Mouse (Mus musculus) frontal cortex, postnatal 25 days (tissue): ENCODE data around the gene Hilpda.
A peak's percentile ranks its signal among the peaks of the same experiment; 100 is the strongest.

Experiments used
- DNase-seq, 2 experiments: peaks; one replicate each; pipeline ENCODE4 v3.0.0; 2022; ENCODE audit warnings: low spot score in 2 of 2

Hilpda gene

DNA sequence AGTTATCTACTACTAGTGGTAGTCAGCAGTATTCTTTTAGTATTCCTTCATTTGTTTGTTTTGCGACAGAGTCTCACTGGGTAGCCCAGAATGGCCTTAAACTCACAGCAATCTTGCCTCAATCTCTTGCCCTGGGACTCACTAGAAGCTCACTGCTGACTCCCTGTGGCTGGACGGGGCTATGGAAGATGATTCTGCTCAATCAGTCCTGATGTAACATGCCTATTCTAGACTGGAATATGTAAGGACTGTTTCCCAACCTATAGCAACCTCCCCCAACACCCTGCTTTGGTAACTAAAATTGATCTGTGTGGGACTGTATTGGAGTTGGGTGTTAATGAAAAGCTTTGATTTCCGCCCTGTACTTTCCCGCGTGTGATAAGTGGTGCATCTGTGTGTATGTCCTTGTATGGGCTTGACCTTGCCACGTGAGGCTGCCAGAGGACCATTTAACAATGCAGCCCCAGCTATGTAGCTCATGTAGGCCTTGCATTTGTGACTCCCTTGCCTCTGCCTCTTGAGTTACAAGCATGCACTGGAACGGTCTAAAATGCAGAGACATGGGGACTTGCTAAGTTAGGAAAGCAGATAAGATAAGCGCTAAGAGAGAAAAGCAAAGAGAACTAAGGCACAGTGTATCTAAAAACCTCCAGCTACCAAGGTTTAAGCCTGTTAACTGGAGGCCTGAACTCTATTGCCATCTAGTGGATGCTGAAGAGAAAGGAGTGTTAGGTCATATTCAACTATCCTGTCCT, 6.4 kb downstream of the Hilpda start:
- DNase-seq, result peak in 1 of 2 experiments; percentile 8

DNA sequence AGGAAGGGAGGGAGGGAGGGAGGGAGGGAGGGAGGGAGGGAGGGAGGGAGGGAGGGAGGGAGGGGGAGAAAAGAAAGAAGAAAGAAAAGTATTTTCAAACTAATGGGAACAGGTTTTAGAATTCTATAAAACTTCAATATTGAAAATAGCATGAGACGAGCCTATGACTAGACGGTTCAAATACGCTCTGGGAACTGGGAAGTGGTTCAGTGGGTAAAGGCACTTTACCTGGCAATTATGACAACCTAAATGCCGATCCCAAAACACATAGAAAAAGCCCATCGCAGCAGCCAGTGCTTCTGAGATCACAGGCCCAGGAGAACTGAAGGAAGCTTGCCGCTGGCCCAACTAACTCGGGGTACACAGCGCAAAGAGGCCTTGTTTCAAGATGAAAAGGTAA, 7.0 kb downstream of the Hilpda start, which contains the start of gene Fam71f2:
Fam71f2 (plus strand) TSS at position 301 of the 400 bp plus-strand sequence.
- DNase-seq, result no peak

DNA sequence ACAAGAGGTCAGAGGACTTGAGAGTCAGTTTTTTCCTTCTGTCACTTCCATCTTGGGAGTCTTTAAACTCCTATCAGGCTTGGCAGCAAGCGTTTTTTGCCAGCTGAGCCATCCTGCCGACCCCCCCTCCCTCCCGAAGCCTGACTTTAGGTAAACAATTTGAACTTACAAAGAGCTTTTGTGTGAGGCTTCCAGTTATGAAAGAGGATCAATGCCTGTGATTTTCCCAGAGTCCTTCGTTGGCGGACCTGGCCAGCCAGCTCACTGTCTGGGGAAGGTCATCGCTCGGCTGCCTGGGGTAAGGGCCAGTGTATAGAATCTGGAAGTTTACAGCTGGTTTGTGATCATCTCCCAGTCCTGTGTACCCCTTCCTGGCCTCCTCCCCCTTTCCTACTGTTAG, 8.4 kb downstream of the Hilpda start:
- no peak for DNase-seq

DNA sequence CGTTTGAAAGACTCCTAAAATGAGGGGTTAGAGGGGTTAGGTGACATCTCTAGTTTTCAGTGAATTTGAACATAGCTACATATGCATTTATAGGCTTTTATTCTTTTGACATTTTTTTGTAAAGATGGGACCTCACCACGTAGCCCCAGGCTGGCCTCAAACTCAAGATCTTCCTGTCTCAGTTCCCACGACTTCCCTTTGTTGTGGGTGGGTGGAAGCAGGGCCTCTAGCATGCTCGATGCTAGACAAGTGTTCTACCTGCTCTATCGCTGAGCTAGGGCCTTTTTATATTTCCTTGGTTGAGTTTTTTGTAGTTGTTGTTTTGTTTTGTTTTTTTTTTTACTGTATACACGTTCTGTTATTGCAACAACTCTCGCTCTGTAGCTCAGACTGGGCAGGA, 14.6 kb downstream of the Hilpda start:
- no peak for DNase-seq

DNA sequence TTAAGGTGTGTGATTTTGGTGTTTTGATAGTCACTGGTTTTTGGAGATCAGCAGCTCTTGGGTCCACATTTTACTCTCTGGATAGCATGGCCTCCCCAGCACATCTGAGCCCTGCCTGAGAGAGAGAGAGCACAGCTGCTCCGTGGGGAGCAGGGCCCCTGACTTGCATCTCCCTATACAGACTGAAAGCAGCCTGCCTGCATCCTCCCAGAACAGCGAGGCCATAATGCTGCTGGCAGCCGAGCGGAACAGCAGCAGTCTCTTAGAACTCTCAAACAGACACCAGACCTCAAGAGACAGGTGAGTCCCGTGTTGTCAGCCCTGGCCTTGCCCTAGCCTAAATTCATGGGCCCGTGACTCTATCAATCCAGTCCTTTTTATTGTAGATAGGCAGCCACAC, 15.2 kb downstream of the Hilpda start:
- DNase-seq, result no peak

DNA sequence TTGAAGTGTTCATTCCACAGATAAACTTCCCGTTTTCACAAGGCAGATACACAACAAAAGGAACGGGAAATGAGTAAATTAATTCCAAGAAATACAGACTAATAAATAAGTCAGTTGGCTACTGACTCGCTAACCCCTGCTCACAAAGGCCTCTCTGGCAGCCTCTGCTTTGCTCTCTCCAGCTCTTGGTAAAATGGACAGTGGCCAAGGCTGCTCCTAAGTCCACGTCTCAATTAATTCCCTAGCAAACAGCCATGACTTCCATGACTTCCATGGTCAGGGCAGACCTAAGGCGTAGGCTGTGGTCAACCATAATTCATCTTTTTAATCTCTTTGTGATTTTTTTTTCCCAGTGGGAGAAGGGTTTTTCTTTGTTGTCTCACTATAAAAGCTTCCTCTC, 15.7 kb downstream of the Hilpda start:
- DNase-seq, result no peak

DNA sequence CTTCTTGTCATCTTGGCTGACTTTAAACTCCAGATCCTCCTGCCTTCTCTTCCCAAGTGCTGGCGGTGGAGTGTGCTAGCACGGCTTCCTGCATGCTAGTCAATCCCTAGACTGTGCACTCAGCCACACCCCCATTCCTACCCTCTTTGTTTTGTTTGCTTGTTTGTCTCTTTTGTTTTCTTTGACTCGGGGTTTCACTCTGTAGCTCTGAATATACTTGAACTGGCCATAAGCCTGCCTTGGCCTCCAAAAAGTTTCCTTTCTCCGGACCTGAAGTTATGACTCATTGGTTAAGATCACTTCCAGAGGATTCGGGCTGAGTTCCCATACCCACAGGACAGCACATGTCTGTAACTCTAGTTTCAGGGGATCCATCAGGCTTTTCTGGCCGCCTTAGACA, 16.4 kb downstream of the Hilpda start:
- no peak for DNase-seq

DNA sequence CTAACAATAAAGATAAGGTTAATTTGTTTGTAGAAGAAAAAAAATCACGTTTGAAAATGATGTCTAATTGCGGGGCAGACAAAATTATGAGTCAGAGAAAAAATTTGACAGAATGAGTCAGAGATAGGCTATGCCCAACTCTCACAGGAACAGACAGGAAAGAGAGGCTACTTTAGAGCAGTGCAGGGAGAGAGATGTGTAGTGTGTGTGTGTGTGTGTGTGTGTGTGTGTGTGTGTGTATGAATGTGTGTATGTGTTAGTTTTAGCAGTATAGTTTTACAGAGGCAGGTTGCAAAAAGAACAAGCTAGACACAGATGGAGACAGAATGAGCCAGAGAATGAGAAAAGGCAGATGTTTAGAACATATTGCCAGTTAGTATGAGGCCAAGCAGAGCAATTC, 26.8 kb downstream of the Hilpda start:
- DNase-seq, result no peak

DNA sequence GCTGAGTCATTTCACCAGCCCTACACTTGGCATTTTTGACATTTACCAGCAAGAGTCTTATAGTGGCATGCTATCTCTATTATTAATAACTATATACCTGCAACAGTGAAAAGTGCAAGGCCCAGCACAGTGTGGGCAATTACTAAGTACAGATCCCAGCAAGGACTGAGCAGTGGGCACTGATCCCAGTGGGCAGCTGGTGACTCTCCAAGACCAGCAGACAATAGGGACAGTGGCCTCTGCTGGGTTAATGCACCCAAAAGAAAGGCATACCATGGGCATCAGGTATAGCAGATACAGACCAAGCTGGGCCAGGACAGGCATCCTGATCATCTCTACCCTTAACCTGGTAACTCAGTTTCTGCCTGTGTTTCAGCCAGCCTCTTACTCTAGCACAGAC, 31.0 kb downstream of the Hilpda start:
- no peak for DNase-seq

DNA sequence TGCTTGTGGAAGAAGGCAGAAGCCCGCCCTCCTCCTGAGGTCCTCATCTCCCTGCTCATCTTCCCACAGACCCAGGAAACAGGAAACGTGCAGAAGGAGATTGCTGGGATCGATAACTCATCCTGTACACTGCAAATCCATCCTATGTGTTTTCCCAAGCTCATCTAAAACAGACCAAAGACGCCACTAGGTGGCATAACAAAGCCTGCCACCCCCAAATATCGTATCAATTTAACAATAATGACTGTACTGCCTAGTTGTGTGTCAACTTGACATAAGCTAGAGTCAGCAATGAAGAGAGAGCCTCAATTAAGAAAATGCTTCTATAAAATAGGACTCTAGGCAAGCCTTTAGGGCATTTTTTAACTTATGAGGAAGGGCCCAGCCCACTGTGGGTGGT, 31.4 kb downstream of the Hilpda start:
- no peak for DNase-seq

DNA sequence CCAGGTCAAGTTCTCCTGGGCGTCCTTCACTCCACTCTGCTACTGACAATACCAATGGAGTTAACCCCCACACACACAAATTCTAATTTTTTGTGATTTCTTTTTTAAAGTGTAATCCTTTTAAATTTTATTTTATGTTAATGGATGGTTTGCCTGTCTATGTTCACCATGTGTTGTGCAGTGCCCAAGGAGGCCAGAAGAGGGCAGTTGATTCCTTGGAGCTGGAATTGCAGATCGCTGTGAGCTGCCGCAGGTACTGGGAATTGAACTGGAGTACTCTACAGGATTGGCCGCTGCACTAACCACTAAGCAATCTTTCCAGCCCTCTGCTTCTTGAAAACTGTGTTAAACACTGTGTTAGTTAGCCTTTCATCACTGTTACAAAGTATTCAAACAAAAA, 33.2 kb downstream of the Hilpda start:
- DNase-seq, result no peak

DNA sequence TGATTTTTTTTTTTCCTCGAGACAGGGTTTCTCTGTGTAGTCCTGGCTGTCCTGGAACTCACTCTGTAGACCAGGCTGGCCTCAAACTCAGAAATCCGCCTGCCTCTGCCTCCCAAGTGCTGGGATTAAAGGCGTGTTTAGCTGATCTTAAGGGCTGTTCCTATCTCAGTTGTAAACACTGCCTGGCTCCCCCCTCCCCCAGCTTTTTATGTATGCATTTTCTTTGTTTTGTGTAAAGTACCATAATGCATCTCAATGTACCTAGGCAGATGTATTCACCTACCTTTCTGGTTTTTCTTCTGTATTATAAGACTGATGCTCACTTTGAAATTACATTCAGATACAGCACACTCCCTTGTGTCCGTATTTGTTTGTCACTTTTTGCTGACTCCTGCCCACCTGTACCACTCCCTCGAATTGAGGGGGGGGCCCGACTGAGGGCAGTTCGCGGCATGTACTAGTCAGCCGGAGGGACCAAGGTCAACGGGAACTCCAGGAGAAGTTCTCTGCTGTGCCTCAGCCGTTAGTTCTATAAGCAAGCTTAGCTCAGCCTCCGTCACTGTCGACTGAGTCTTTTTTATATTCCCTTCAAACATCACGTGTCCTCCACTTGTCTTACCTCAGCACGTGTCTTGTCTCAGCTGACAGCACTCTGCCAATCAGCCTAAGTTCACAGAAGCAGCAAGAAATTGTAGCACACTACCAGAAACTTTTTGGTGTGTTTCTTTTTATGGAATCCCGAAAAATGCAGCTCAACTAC, 36.7 kb downstream of the Hilpda start:
- no peak for DNase-seq

DNA sequence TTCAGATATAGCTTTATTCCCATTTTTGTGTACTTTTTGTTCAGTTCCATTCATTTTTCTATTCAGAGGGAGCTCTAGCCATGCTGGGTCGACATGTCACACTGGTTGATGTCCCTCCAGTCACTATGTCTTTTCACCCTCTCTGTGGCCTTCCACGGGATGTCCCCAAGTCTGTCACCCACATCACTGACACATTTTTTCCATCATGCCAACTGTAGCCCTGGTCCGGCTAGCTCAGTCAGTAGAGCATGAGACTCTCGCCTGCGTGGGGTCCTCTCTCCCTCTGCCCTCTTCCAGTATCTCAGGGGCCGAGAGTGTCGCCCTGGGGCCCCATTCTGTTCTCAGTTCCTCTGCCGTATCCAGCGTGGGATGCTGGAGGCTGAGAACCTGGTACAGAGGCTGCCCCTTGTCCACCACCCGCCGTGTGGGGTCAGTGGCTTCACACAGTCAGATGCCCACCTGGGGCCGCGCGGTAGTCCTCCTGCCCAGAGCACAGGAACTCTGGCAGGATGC, 41.5 kb downstream of the Hilpda start:
- DNase-seq, result no peak

DNA sequence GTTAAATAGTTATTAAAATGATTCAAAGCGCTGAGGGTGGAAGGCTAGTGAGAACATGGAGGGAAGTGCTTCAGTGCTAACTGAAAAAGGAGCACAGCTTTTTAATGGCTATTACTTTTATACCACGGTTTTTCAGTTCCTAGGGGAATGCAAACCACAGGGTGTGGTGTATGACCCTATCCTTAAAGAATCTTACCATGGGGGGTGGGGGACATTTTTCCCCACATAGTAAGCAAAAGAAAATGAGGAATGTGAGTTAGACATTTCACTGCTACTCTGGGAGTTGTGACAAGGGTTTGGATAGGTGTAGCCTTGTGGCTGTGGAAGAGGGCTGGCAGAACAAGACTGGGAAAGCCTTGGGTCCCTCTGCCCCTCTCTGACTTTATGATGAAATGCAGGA, 45.0 kb downstream of the Hilpda start:
- DNase-seq, result no peak

DNA sequence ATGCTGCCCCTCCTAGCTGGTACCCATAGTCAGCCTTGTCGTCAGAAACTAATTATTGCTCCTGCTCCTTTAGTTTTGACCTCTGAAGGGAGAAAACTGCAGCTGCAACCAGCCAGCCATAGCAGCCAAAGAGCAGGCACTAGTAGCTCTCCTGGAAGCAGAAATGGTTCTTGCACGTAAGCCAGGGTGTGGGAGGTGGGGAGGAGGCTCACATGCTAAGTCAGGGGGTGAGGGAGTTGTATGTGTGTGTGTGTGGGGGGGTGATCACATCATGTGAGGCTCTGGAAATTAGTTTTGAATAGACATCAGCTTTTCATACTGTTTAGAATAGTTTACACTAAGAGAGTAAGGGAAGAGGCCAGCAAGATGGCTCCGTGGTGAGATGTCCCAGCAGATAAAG, 45.7 kb downstream of the Hilpda start:
- no peak for DNase-seq

DNA sequence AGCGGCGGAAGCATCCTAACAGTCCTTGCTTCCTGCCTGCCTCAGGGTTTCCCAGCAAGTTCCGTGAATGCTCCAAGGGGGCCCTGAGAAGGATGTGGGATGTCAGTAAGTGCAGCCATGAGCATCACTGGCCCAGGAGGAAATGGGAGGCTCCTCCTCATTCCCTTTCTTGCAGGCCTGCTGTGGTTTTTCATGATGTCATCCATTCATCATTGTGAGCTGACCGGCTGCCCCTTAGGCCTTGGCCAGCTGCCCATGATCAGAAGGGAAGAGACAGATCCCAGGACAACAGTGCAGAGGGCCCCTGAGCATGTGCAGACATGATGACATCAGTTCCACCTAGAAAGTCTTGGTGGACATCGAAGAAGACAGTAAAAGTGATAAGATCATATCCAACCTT, 46.6 kb downstream of the Hilpda start, which contains the start of gene Fam71f1:
Fam71f1 (plus strand) TSS at position 262 of the 400 bp plus-strand sequence.
- no peak for DNase-seq

DNA sequence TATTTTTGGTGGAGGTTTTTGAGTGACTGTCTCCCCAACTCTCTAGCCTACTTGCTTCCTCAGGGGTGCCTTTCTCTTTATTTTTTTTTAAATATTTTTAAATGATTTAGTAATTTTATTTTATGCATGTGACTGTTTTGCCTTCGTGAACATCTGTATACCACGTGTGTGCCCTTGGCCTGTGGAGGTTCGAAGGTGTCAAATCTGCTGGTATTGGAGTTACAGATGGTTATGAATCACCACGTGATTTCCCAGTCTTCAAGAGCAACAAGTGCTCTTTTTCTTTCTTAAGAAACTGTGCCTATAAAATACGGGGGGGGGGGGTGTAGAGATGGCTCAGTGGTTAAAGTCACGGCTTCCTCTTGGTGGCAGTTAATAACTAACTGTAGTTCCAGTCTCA, 49.3 kb downstream of the Hilpda start:
- no peak for DNase-seq

DNA sequence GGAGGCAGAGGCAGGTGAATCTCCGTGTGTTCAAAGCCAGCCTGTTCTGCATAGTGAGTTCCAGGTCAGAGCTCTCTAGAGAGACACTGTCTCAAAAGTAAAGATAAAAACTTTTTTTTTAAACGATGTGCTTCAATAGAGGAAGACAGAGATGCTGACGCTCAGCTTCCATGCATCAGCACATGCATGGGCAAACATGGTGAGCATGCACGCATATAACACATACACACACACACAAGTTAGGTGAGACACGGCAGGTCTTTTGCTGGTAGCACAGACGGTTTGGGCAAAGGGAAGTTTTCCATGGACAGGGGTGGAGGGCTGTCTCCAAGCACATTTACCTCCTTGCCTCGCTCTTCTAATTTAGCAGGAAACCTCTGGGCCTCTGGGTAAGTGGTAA, 49.9 kb downstream of the Hilpda start:
- no peak for DNase-seq

DNA sequence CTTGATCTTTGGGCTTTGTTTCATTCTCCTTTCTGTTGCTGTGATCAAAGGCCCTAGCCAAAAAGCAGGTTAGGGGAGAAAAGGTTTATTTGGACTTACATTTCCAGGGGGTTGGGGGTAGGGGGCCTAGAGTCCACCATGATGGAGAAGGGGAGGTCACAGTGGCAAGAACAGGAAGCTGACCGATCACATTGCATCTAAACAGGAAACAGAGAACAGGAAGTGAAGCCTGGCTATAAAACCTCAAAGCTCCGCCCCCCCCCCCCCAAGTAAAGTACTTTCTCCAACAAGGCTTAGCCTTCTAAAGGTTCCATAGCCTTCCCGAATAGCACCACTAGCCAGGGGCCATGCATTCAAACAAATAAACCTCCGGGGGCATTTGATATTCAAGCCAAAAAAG, 50.4 kb downstream of the Hilpda start:
- DNase-seq, result no peak
